Comparison of ENCODE assay signal across 7 mouse cellular contexts in genomic region chr8:105826861-105827848, GRCm38 (mm10). TPM values are rescaled to one million over a fixed set of nuclear protein-coding genes. Genes with fewer than 3 reads are reported as not detected.
A peak's percentile ranks its signal among the peaks of the same experiment; 100 is the strongest.
DNase-seq lines count a peak whose midpoint lies in the region; ATAC-seq lines count a peak whose summit lies in the region.

Ranbp10 (minus strand) TSS chr8:105827350.
Tsnaxip1 (plus strand) TSS chr8:105827731.

- peak within 1 kb of the TSS; percentile 61 for H3K27ac ChIP-seq in embryonic facial prominence, embryonic 12.5 days
- H3K27ac ChIP-seq in limb, embryonic 11.5 days (replicated peaks; ENCODE audit: low read depth, low read length), result no peak within 1 kb of the TSS
- peak within 1 kb of the TSS; percentile 52 for H3K27ac ChIP-seq in midbrain, embryonic 14.5 days (replicated peaks; ENCODE audit: low read depth, low read length)

- H3K27me3 ChIP-seq in embryonic facial prominence, embryonic 12.5 days, result no peaks in the 10 kb centered on the region
- H3K27me3 ChIP-seq in limb, embryonic 11.5 days (ENCODE audit: control insufficient read depth, insufficient read depth, low read length), result no peaks in the 10 kb centered on the region
- no peaks in the 10 kb centered on the region for H3K27me3 ChIP-seq in midbrain, embryonic 14.5 days (ENCODE audit: control insufficient read depth, insufficient read depth, low read length)

- peak within 1 kb of the TSS; percentile 88 for H3K4me2 ChIP-seq in embryonic facial prominence, embryonic 12.5 days (replicated peaks)
- peak within 1 kb of the TSS; percentile 63 for H3K4me2 ChIP-seq in limb, embryonic 11.5 days (ENCODE audit: low read depth, severe bottlenecking)
- H3K4me2 ChIP-seq in midbrain, embryonic 14.5 days (ENCODE audit: low read length), result peak within 1 kb of the TSS; percentile 97

- DNase-seq in adrenal gland, postnatal 25 days, result peak; percentile 91
- peak; percentile 100 for DNase-seq in heart, adult 11 months
- DNase-seq in kidney, adult 18-20 months, result peak; percentile 94
- peak; percentile 95 for DNase-seq in limb, embryonic 11.5 days (ENCODE audit: low spot score)
- peak; percentile 99 for DNase-seq in midbrain, embryonic 14.5 days
- peak; percentile 87 to 92 for DNase-seq in spleen, adult 18-20 months

- peaks cover 28% of the 10 kb centered on the region for H3K36me3 ChIP-seq in embryonic facial prominence, embryonic 12.5 days
- H3K36me3 ChIP-seq in limb, embryonic 11.5 days (ENCODE audit: control insufficient read depth, insufficient read depth, low read length), result peaks cover 3% of the 10 kb centered on the region; the same call in 1 of the 2 replicates
- peaks cover 31% of the 10 kb centered on the region for H3K36me3 ChIP-seq in midbrain, embryonic 14.5 days (ENCODE audit: control insufficient read depth, insufficient read depth, low read length)

- no peaks in the 10 kb centered on the region for H3K9me3 ChIP-seq in embryonic facial prominence, embryonic 12.5 days
- no peaks in the 10 kb centered on the region for H3K9me3 ChIP-seq in limb, embryonic 11.5 days (ENCODE audit: control insufficient read depth, low read length)
- H3K9me3 ChIP-seq in midbrain, embryonic 14.5 days (ENCODE audit: control insufficient read depth, low read length), result no peaks in the 10 kb centered on the region

- H3K9ac ChIP-seq in embryonic facial prominence, embryonic 12.5 days, result peak within 1 kb of the TSS; percentile 91
- peak within 1 kb of the TSS; percentile 86 for H3K9ac ChIP-seq in limb, embryonic 11.5 days (ENCODE audit: low read length)
- peak within 1 kb of the TSS; percentile 84 for H3K9ac ChIP-seq in midbrain, embryonic 14.5 days (replicated peaks; ENCODE audit: low read length)

- ATAC-seq in embryonic facial prominence, embryonic 12.5 days (ENCODE audit: insufficient number of reproducible peaks, insufficient read depth, low FRiP score, low TSS enrichment), result peak; percentile 99
- ATAC-seq in limb, embryonic 11.5 days (ENCODE audit: insufficient number of reproducible peaks, low FRiP score, low TSS enrichment, low read depth), result peak; percentile 99
- peak; percentile 99 for ATAC-seq in midbrain, embryonic 14.5 days (ENCODE audit: low FRiP score, low TSS enrichment)

- H3K4me1 ChIP-seq in embryonic facial prominence, embryonic 12.5 days, result peaks cover 12% of the 10 kb centered on the region
- peaks cover 9% of the 10 kb centered on the region; the same call in 1 of the 2 replicates for H3K4me1 ChIP-seq in limb, embryonic 11.5 days (ENCODE audit: control insufficient read depth, insufficient read depth, low read length)
- H3K4me1 ChIP-seq in midbrain, embryonic 14.5 days (ENCODE audit: control insufficient read depth, insufficient read depth, low read length), result peaks cover 9% of the 10 kb centered on the region

- under 1% methylated on average over 52 of the region's 52 CpGs for WGBS in embryonic facial prominence, embryonic 12.5 days
- WGBS in limb, embryonic 11.5 days, result under 1% methylated on average over 52 of the region's 52 CpGs
- under 1% methylated on average over 52 of the region's 52 CpGs for WGBS in midbrain, embryonic 14.5 days

- peak within 1 kb of the TSS; percentile 91 for H3K4me3 ChIP-seq in embryonic facial prominence, embryonic 12.5 days
- peak within 1 kb of the TSS; percentile 99 for H3K4me3 ChIP-seq in limb, embryonic 11.5 days (ENCODE audit: low read depth, low read length)
- peak within 1 kb of the TSS; percentile 98 for H3K4me3 ChIP-seq in midbrain, embryonic 14.5 days (replicated peaks; ENCODE audit: low read depth, low read length)

RNA-seq across cellular contexts. Expression of gene Ranbp10, which starts in this region (rescaled TPM):
- total RNA-seq in adrenal gland, postnatal 25 days (2021), result 25.4 and 29.5 TPM in 2 replicates
- polyA plus RNA-seq in embryonic facial prominence, embryonic 12.5 days (2016; fragmentation: Nextera tagmentation; extraction: Ambion mirVana), result 14.9 and 16.0 TPM in 2 replicates
- polyA plus RNA-seq in limb, embryonic 11.5 days (2014; fragmentation: Nextera tagmentation; extraction: Ambion mirVana), result 17.0 and 17.3 TPM in 2 replicates
- 12.3 and 12.5 TPM in 2 replicates for polyA plus RNA-seq in midbrain, embryonic 14.5 days (2014; fragmentation: Nextera tagmentation; extraction: Ambion mirVana)

RNA-seq across cellular contexts. Expression of gene Tsnaxip1, which starts in this region (rescaled TPM):
- not detected in 2 replicates for total RNA-seq in adrenal gland, postnatal 25 days (2021)
- polyA plus RNA-seq in embryonic facial prominence, embryonic 12.5 days (2016; fragmentation: Nextera tagmentation; extraction: Ambion mirVana), result 0.43 TPM in 1 of 2 replicates, not detected in the other
- 0.14 and 0.15 TPM in 2 replicates for polyA plus RNA-seq in limb, embryonic 11.5 days (2014; fragmentation: Nextera tagmentation; extraction: Ambion mirVana)
- 0.24 and 0.32 TPM in 2 replicates for polyA plus RNA-seq in midbrain, embryonic 14.5 days (2014; fragmentation: Nextera tagmentation; extraction: Ambion mirVana)
